ENCODE assay signal across 23 mouse cellular contexts in genomic region chr5:148906305-148906704, GRCm38 (mm10). TPM values are rescaled to one million over a fixed set of nuclear protein-coding genes. Genes with fewer than 3 reads are reported as not detected.
DNase-seq lines count a peak whose midpoint lies in the region; ATAC-seq and TF ChIP-seq lines count a peak whose summit lies in the region.
"Had no signal": no experiment of that assay in that cellular context is flagged by ENCODE, and none has a peak within 500 bp of the region (broad histone marks: within the 10 kb centered on the region; RNA-seq: fewer than 3 reads in every experiment).

No protein-coding gene starts in this region.

- H3K36me3 ChIP-seq in thymus, adult 2 months (ENCODE audit: control insufficient read depth, insufficient read depth, low read length): no peaks in the 10 kb centered on the region
- H3K36me3 ChIP-seq in liver, embryonic 12.5 days: peaks cover 74% of the 10 kb centered on the region
- H3K36me3 ChIP-seq in liver, embryonic 16.5 days (ENCODE audit: control insufficient read depth, insufficient read depth): peaks cover 3% of the 10 kb centered on the region; the same call in 1 of the 2 replicates
- H3K36me3 ChIP-seq in hindbrain, embryonic 10.5 days: peaks cover 71% of the 10 kb centered on the region
- peaks cover 2% of the 10 kb centered on the region; the same call in 1 of the 2 replicates for H3K36me3 ChIP-seq in forebrain, embryonic 11.5 days (ENCODE audit: control insufficient read depth, insufficient read depth, low read length)

- WGBS in thymus, adult 2 months: 86% methylated on average over 4 of the region's 4 CpGs
- WGBS in liver, embryonic 12.5 days (ENCODE audit: insufficient replicate concordance): 56% methylated on average over 4 of the region's 4 CpGs
- WGBS in liver, embryonic 16.5 days (ENCODE audit: insufficient replicate concordance): 46% methylated on average over 4 of the region's 4 CpGs
- 91% methylated on average over 4 of the region's 4 CpGs for WGBS in hindbrain, embryonic 10.5 days
- 86% methylated on average over 4 of the region's 4 CpGs for WGBS in forebrain, embryonic 11.5 days

- TF ChIP-seq CTCF in thymus, adult 2 months (IDR thresholded peaks at IDR 0.05; ENCODE audit: borderline replicate concordance, control insufficient read depth, extremely low read depth, insufficient read depth, low read length, poor library complexity): no peak

- H3K9me3 ChIP-seq in liver, embryonic 12.5 days (replicated peaks): no peaks in the 10 kb centered on the region
- H3K9me3 ChIP-seq in liver, embryonic 16.5 days (replicated peaks; ENCODE audit: control insufficient read depth, low read length): no peaks in the 10 kb centered on the region
- no peaks in the 10 kb centered on the region for H3K9me3 ChIP-seq in hindbrain, embryonic 10.5 days
- H3K9me3 ChIP-seq in forebrain, embryonic 11.5 days (ENCODE audit: control insufficient read depth, low read length): no peaks in the 10 kb centered on the region
- H3K9me3 ChIP-seq: embryonic facial prominence, embryonic 10.5 days; forebrain, embryonic 12.5 days; heart, embryonic 15.5 days had no signal

- no peak for DNase-seq in thymus, adult 2 months
- DNase-seq in thymus, postnatal 14 days: no peak
- no peak for DNase-seq in hindbrain, embryonic 10.5 days (ENCODE audit: low spot score)
- DNase-seq in embryo, embryonic 10 days (ENCODE audit: low spot score): no peak
- DNase-seq in forebrain, embryonic 11.5 days (ENCODE audit: low spot score): no peak
- DNase-seq: adrenal gland, postnatal 14 days; cerebellum, adult 11-12 months; cerebellum, adult 9-10 months; cerebellum, postnatal 36 days; gastrocnemius, postnatal 14 days; heart, adult 2 months; heart, postnatal 14 days had no signal

- H3K4me3 ChIP-seq in thymus, adult 2 months (ENCODE audit: control insufficient read depth, insufficient read depth, low read length): no peak overlapping the region
- no peak overlapping the region for H3K4me3 ChIP-seq in liver, embryonic 12.5 days
- no peak overlapping the region for H3K4me3 ChIP-seq in liver, embryonic 16.5 days (ENCODE audit: low read depth, low read length)
- H3K4me3 ChIP-seq in hindbrain, embryonic 10.5 days: no peak overlapping the region
- no peak overlapping the region for H3K4me3 ChIP-seq in forebrain, embryonic 11.5 days (ENCODE audit: low read depth, low read length)
- H3K4me3 ChIP-seq: embryonic facial prominence, embryonic 10.5 days; erythroblast, embryonic 14.5 days; forebrain, embryonic 12.5 days; heart, adult 2 months; heart, embryonic 15.5 days had no signal

- no peaks in the 10 kb centered on the region for H3K27me3 ChIP-seq in thymus, adult 2 months (ENCODE audit: control insufficient read depth, insufficient read depth, low read length)
- H3K27me3 ChIP-seq in liver, embryonic 12.5 days (replicated peaks): no peaks in the 10 kb centered on the region
- no peaks in the 10 kb centered on the region for H3K27me3 ChIP-seq in liver, embryonic 16.5 days (ENCODE audit: control insufficient read depth, insufficient read depth, low read depth, low read length)
- no peaks in the 10 kb centered on the region for H3K27me3 ChIP-seq in hindbrain, embryonic 10.5 days (ENCODE audit: insufficient read depth, poor library complexity, severe bottlenecking)
- no peaks in the 10 kb centered on the region for H3K27me3 ChIP-seq in forebrain, embryonic 11.5 days (ENCODE audit: control insufficient read depth, insufficient read depth, low read length)
- H3K27me3 ChIP-seq: forebrain, embryonic 12.5 days; heart, embryonic 15.5 days; Patski had no signal

- H3K4me2 ChIP-seq in liver, embryonic 12.5 days: no peak overlapping the region
- no peak overlapping the region for H3K4me2 ChIP-seq in liver, embryonic 16.5 days (ENCODE audit: low read depth, low read length)
- H3K4me2 ChIP-seq in forebrain, embryonic 11.5 days (ENCODE audit: low read depth, low read length, severe bottlenecking): no peak overlapping the region
- H3K4me2 ChIP-seq: forebrain, embryonic 12.5 days; heart, embryonic 11.5 days; heart, embryonic 15.5 days; hindbrain, embryonic 14.5 days had no signal

- peaks cover 47% of the 10 kb centered on the region for H3K4me1 ChIP-seq in thymus, adult 2 months (replicated peaks; ENCODE audit: control insufficient read depth, insufficient read depth, low read length)
- peaks cover 61% of the 10 kb centered on the region for H3K4me1 ChIP-seq in liver, embryonic 12.5 days
- H3K4me1 ChIP-seq in liver, embryonic 16.5 days (ENCODE audit: control insufficient read depth, low read depth, low read length): peaks cover 24% of the 10 kb centered on the region
- H3K4me1 ChIP-seq in hindbrain, embryonic 10.5 days (replicated peaks): peaks cover 38% of the 10 kb centered on the region
- H3K4me1 ChIP-seq in forebrain, embryonic 11.5 days (replicated peaks; ENCODE audit: control insufficient read depth, insufficient read depth, low read length): peaks cover 10% of the 10 kb centered on the region; the same call in 1 of the 2 replicates

- peak overlapping the region; percentile 35; the same call in 1 of the 2 replicates for H3K27ac ChIP-seq in thymus, adult 2 months (ENCODE audit: control insufficient read depth, insufficient read depth, low read length)
- peak overlapping the region; percentile 34 for H3K27ac ChIP-seq in liver, embryonic 12.5 days
- no peak overlapping the region for H3K27ac ChIP-seq in liver, embryonic 16.5 days (ENCODE audit: low read length)
- no peak overlapping the region for H3K27ac ChIP-seq in hindbrain, embryonic 10.5 days
- H3K27ac ChIP-seq in forebrain, embryonic 11.5 days (ENCODE audit: low read depth, low read length): no peak overlapping the region
- H3K27ac ChIP-seq: embryonic facial prominence, embryonic 10.5 days; forebrain, embryonic 12.5 days; heart, adult 2 months; heart, embryonic 15.5 days; hindbrain, embryonic 14.5 days had no signal

- ATAC-seq in liver, embryonic 12.5 days: peak; percentile 68
- ATAC-seq in liver, embryonic 16.5 days (ENCODE audit: low read depth): peak; percentile 57
- no peak for ATAC-seq in forebrain, embryonic 11.5 days (replicated peaks; ENCODE audit: low FRiP score)
- ATAC-seq: activated CD4-positive, CD25-positive, alpha-beta regulatory T cell, adult 4 months; forebrain, embryonic 16.5 days; Patski had no signal

- no peak for TF ChIP-seq POLR2A in thymus, adult 2 months (IDR thresholded peaks at IDR 0.05; ENCODE audit: control insufficient read depth, extremely low read depth, insufficient read depth, low read length, poor library complexity)

- no peak overlapping the region for H3K9ac ChIP-seq in liver, embryonic 12.5 days
- H3K9ac ChIP-seq in liver, embryonic 16.5 days (ENCODE audit: low read depth, low read length): no peak overlapping the region
- no peak overlapping the region for H3K9ac ChIP-seq in forebrain, embryonic 11.5 days (ENCODE audit: low read length)
- H3K9ac ChIP-seq: forebrain, embryonic 12.5 days; heart, embryonic 15.5 days; hindbrain, embryonic 14.5 days had no signal

RNA-seq across cellular contexts. Expression of gene Katnal1, which starts 22.8 kb away (rescaled TPM):
- 5.6 and 6.3 TPM in 2 replicates for polyA plus RNA-seq in thymus, adult 2 months (2012; rRNA removed)
- 18.3 and 18.9 TPM in 2 replicates for polyA plus RNA-seq in liver, embryonic 12.5 days (2016; fragmentation: Nextera tagmentation; extraction: Ambion mirVana)
- polyA plus RNA-seq in liver, embryonic 16.5 days (2015; fragmentation: Nextera tagmentation; extraction: Ambion mirVana): 6.7 and 7.4 TPM in 2 replicates
- polyA plus RNA-seq in hindbrain, embryonic 10.5 days (2016; fragmentation: Nextera tagmentation; extraction: Ambion mirVana): 22.4 and 23.6 TPM in 2 replicates
- 34.0 and 37.0 TPM in 2 replicates for polyA plus RNA-seq in forebrain, embryonic 11.5 days (2014; fragmentation: Nextera tagmentation; extraction: Ambion mirVana)

Comparison
In these comparisons a context has a peak if more than half of its experiments do, and no peak if none do; other contexts are left out.
1. H3K27ac ChIP-seq: peak in thymus, adult 2 months (single experiment) and liver, embryonic 12.5 days (single experiment); none in liver, embryonic 16.5 days (single experiment), hindbrain, embryonic 10.5 days (single experiment) and forebrain, embryonic 11.5 days (single experiment).